Mouse (Mus musculus) left cerebral cortex, adult 9 months (tissue): ENCODE results near the gene Gm9913.

Experiments
- DNase-seq, 2 experiments: peaks; one replicate each; pipeline ENCODE4 v3.0.0; 2022; ENCODE audit warnings: low spot score in 2 of 2

The Gm9913 gene

DNA sequence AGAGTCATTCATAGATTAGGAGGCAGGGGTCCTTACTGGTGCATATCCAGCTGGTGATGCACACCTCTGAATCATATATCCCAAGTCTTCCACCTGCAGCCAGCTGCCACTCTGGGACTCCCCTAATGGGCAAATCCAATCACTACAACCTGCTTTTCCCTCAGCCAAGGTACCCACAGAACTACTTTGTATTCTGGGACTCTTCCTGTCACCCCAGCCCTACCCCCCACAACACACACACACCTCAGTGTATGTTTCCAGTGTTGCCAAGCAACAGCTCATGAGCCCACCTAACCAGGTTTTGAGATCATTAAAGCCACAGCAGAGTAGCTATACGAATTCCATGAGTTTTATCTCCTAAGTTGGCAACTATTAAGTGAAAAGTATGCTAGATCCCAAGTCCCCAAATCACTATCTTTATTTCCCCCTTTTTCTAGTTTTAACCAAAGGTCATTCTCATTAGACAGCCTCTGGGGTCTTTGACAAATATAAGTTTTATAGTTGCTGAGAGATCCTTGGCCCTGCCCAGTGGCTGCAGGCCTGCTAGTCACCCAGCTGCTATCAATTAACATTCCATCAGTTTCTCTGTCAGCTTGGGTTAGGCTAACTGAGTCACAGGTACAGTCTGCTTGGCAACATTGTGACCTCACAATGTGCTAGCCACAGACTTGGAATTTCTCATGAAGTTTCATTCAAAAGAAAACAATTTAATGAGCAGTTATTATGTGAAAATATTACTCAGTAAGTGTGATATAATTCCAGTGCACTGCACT lies 44.1 kb downstream of the Gm9913 start:
- no peak for DNase-seq

DNA sequence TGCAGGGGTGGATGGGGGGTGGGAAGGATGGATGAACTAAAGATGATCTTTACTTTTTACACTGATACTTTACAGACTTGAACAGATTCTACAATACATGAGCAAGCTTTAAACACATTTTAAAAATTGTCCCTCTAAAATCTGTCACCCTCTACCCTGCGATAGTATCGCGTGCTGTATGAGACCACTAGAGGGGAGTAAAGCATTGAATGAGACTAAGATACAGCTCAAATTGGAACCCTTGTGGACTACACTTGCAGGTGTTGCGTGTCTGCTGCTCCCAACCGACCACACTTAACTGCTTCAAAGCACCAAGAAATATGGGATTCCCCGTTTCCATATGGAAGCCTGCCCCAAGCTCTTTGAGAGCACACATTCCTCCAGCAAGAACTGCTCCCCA lies 50.9 kb downstream of the Gm9913 start:
- no peak for DNase-seq
